Mouse (Mus musculus): ENCODE measurements around the gene Pip4k2c. TPM values are rescaled to one million over a fixed set of nuclear protein-coding genes. Genes with fewer than 3 reads are reported as not detected.
A peak's percentile ranks its signal among the peaks of the same experiment; 100 is the strongest.

Pip4k2c gene
- polyA plus RNA-seq, 1 experiment from 2014 or later = 20.3 TPM

GRCm38 (mm10) chr10:127231741-127232140, 20.4 kb upstream of the Pip4k2c start:
- H3K4me3 ChIP-seq (ENCODE audit: low read depth, low read length) = no peak overlapping the region
- DNase-seq (ENCODE audit: low spot score) = no peak
- H3K9me3 ChIP-seq (ENCODE audit: control insufficient read depth, low read length) = no peaks in the 10 kb centered on the region
- H3K4me2 ChIP-seq (ENCODE audit: low read depth, severe bottlenecking) = no peak overlapping the region
- ATAC-seq (ENCODE audit: insufficient number of reproducible peaks, low FRiP score, low TSS enrichment, low read depth) = no peak
- WGBS = 86% methylated on average over 14 of the region's 14 CpGs
- no peaks in the 10 kb centered on the region for H3K27me3 ChIP-seq (ENCODE audit: control insufficient read depth, insufficient read depth, low read length)
- no peaks in the 10 kb centered on the region for H3K4me1 ChIP-seq (ENCODE audit: control insufficient read depth, insufficient read depth, low read length)
- no peak overlapping the region for H3K9ac ChIP-seq (ENCODE audit: low read length)
- H3K27ac ChIP-seq (replicated peaks; ENCODE audit: low read depth, low read length) = no peak overlapping the region
- no peaks in the 10 kb centered on the region for H3K36me3 ChIP-seq (ENCODE audit: control insufficient read depth, insufficient read depth, low read length)

DNA sequence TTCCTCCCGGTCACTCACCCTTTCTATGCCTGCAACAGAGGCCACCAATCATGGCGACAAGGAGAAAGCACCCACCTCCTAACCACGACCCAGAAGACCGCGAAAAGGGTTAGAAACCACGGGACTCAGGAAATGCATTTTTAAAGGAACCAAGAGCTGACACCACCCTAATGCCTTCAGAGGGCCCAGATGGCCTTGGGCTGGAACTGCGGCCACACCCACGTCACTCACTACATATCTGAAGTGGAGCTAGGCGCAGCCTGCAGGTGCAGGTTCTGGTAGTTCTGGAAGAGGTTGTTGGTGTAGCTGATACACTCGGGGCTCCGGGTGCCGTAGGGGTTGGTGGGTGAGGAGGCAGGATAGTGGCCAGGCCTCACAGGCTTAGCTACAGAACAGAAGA, 19.3 kb upstream of the Pip4k2c start:
- H3K36me3 ChIP-seq (ENCODE audit: control insufficient read depth, insufficient read depth, low read length) = no peaks in the 10 kb centered on the region
- ATAC-seq (ENCODE audit: insufficient number of reproducible peaks, low FRiP score, low TSS enrichment, low read depth) (no peak), DNase-seq (ENCODE audit: low spot score) (no peak)
- WGBS = 88% methylated on average over 12 of the region's 12 CpGs
- no peaks in the 10 kb centered on the region for H3K27me3 ChIP-seq (ENCODE audit: control insufficient read depth, insufficient read depth, low read length)
- H3K4me2 ChIP-seq (ENCODE audit: low read depth, severe bottlenecking) = no peak overlapping the region
- no peaks in the 10 kb centered on the region; the same call in 1 of the 2 replicates for H3K4me1 ChIP-seq (ENCODE audit: control insufficient read depth, insufficient read depth, low read length)
- no peaks in the 10 kb centered on the region for H3K9me3 ChIP-seq (ENCODE audit: control insufficient read depth, low read length)
- H3K9ac ChIP-seq (ENCODE audit: low read length) = no peak overlapping the region
- no peak overlapping the region for H3K4me3 ChIP-seq (ENCODE audit: low read depth, low read length)
- no peak overlapping the region for H3K27ac ChIP-seq (replicated peaks; ENCODE audit: low read depth, low read length)

DNA sequence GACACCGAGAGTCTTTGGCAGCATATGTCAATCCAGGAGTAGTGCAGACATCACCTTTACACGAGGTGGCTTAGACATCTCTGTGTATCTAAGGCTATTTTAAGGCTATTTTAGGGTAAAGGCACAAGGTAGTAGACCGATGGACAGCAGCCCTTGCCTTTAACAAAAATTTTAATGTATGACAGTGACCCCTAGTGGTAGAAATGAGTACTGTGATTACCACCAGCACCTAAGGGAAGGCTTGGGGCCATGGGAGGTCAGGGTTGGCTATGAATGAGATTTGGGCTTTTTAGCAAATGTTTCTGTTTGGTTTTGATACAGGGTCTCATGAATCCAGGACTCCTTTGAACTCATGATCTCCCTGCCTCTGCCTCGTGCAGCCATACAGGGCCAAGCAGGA, 17.5 kb upstream of the Pip4k2c start:
- Histone ChIP-seq H3K36me3 (ENCODE audit: control insufficient read depth, insufficient read depth, low read length) (no peaks in the 10 kb centered on the region), H3K27ac (replicated peaks; ENCODE audit: low read depth, low read length) (no peak overlapping the region), H3K27me3 (ENCODE audit: control insufficient read depth, insufficient read depth, low read length) (no peaks in the 10 kb centered on the region), H3K4me2 (ENCODE audit: low read depth, severe bottlenecking) (no peak overlapping the region), H3K9ac (ENCODE audit: low read length) (no peak overlapping the region), H3K4me1 (ENCODE audit: control insufficient read depth, insufficient read depth, low read length) (no peaks in the 10 kb centered on the region; the same call in 1 of the 2 replicates), H3K9me3 (ENCODE audit: control insufficient read depth, low read length) (no peaks in the 10 kb centered on the region), H3K4me3 (ENCODE audit: low read depth, low read length) (no peak overlapping the region)
- WGBS = 19% methylated on average over 4 of the region's 4 CpGs
- ATAC-seq (ENCODE audit: insufficient number of reproducible peaks, low FRiP score, low TSS enrichment, low read depth) = 0 out of 2 replicates have a peak, but pooled peaks have one; percentile 20
- peak; percentile 51 for DNase-seq (ENCODE audit: low spot score)

GRCm38 (mm10) chr10:127227163-127227562, 15.8 kb upstream of the Pip4k2c start:
- no peak overlapping the region for H3K4me2 ChIP-seq (ENCODE audit: low read depth, severe bottlenecking)
- no peaks in the 10 kb centered on the region; the same call in 1 of the 2 replicates for H3K4me1 ChIP-seq (ENCODE audit: control insufficient read depth, insufficient read depth, low read length)
- H3K36me3 ChIP-seq (ENCODE audit: control insufficient read depth, insufficient read depth, low read length) = no peaks in the 10 kb centered on the region
- no peak for ATAC-seq (ENCODE audit: insufficient number of reproducible peaks, low FRiP score, low TSS enrichment, low read depth)
- H3K27ac ChIP-seq (replicated peaks; ENCODE audit: low read depth, low read length) = no peak overlapping the region
- H3K27me3 ChIP-seq (ENCODE audit: control insufficient read depth, insufficient read depth, low read length) = no peaks in the 10 kb centered on the region
- peak overlapping the region; percentile 27; the same call in 1 of the 2 replicates for H3K9ac ChIP-seq (ENCODE audit: low read length)
- WGBS = 85% methylated on average over 8 of the region's 8 CpGs
- no peak for DNase-seq (ENCODE audit: low spot score)
- H3K4me3 ChIP-seq (ENCODE audit: low read depth, low read length) = no peak overlapping the region
- no peaks in the 10 kb centered on the region for H3K9me3 ChIP-seq (ENCODE audit: control insufficient read depth, low read length)

- Histone ChIP-seq H3K9me3 (ENCODE audit: control insufficient read depth, low read length) (no peaks in the 10 kb centered on the region), H3K4me1 (ENCODE audit: control insufficient read depth, insufficient read depth, low read length) (no peaks in the 10 kb centered on the region; the same call in 1 of the 2 replicates), H3K4me2 (ENCODE audit: low read depth, severe bottlenecking) (no peak overlapping the region), H3K27ac (replicated peaks; ENCODE audit: low read depth, low read length) (no peak overlapping the region), H3K9ac (ENCODE audit: low read length) (no peak overlapping the region), H3K4me3 (ENCODE audit: low read depth, low read length) (no peak overlapping the region), H3K36me3 (ENCODE audit: control insufficient read depth, insufficient read depth, low read length) (no peaks in the 10 kb centered on the region), H3K27me3 (ENCODE audit: control insufficient read depth, insufficient read depth, low read length) (no peaks in the 10 kb centered on the region)
- ATAC-seq (ENCODE audit: insufficient number of reproducible peaks, low FRiP score, low TSS enrichment, low read depth) (no peak), DNase-seq (ENCODE audit: low spot score) (no peak)
- 68% methylated on average over 8 of the region's 8 CpGs for WGBS
Measured at GRCm38 (mm10) chr10:127226318-127226895, 15.0 kb upstream of the Pip4k2c start.

DNA sequence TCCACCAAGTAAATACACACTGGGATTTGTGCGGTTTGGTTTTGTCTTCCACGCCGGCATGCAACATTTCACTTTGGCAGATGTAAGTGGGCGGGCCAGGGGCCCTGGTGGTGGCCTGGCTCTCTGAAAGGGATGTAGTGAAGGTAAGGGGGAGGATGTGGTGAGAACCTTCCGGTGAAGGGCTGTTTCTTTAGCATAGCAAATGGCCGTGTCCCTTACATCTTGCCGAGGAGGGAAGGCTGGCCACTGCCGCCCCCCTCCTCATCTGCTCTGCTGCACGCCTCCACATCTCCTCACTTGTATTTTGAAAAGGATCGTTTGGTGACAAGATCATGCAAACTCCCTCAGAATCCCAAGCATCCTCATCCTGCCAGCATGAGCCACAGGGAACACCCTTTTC, 14.3 kb upstream of the Pip4k2c start:
- no peak overlapping the region for H3K9ac ChIP-seq (ENCODE audit: low read length)
- 21% methylated on average over 10 of the region's 10 CpGs for WGBS
- DNase-seq (ENCODE audit: low spot score) = no peak

GRCm38 (mm10) chr10:127225213-127225612, 13.8 kb upstream of the Pip4k2c start:
- WGBS = 53% methylated on average over 6 of the region's 6 CpGs
- Histone ChIP-seq H3K9me3 (ENCODE audit: control insufficient read depth, low read length) (no peaks in the 10 kb centered on the region), H3K36me3 (ENCODE audit: control insufficient read depth, insufficient read depth, low read length) (no peaks in the 10 kb centered on the region), H3K4me1 (ENCODE audit: control insufficient read depth, insufficient read depth, low read length) (no peaks in the 10 kb centered on the region; the same call in 1 of the 2 replicates), H3K27me3 (ENCODE audit: control insufficient read depth, insufficient read depth, low read length) (no peaks in the 10 kb centered on the region), H3K4me2 (ENCODE audit: low read depth, severe bottlenecking) (no peak overlapping the region), H3K9ac (ENCODE audit: low read length) (no peak overlapping the region), H3K4me3 (ENCODE audit: low read depth, low read length) (no peak overlapping the region), H3K27ac (replicated peaks; ENCODE audit: low read depth, low read length) (no peak overlapping the region)
- DNase-seq (ENCODE audit: low spot score) (no peak), ATAC-seq (ENCODE audit: insufficient number of reproducible peaks, low FRiP score, low TSS enrichment, low read depth) (no peak)

More for the DNA sequence above, 14.3 kb upstream of the Pip4k2c start:
- no peak for ATAC-seq (ENCODE audit: insufficient number of reproducible peaks, low FRiP score, low TSS enrichment, low read depth)
- Histone ChIP-seq H3K36me3 (ENCODE audit: control insufficient read depth, insufficient read depth, low read length) (no peaks in the 10 kb centered on the region), H3K9me3 (ENCODE audit: control insufficient read depth, low read length) (no peaks in the 10 kb centered on the region), H3K4me3 (ENCODE audit: low read depth, low read length) (no peak overlapping the region), H3K27me3 (ENCODE audit: control insufficient read depth, insufficient read depth, low read length) (no peaks in the 10 kb centered on the region), H3K4me2 (ENCODE audit: low read depth, severe bottlenecking) (no peak overlapping the region), H3K4me1 (ENCODE audit: control insufficient read depth, insufficient read depth, low read length) (no peaks in the 10 kb centered on the region; the same call in 1 of the 2 replicates), H3K27ac (replicated peaks; ENCODE audit: low read depth, low read length) (no peak overlapping the region)

DNA sequence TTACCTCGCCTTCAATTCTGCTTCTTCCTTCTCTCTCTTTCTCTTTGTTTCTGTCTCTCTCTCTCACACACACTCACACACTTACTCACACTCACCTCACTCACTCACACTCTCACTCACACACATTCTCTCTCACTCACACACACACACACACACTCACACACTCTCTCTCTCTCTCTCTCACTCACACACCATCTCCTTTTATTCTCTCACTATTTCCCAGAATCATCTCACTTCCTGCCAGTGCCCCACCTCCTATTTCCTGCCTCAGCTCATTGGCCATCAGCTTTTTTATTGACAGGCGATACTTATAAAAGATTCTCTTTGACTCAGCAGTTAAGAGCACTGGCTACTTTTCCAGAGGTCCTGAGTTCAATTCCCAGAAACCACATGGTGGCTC, 7.0 kb upstream of the Pip4k2c start:
- no peaks in the 10 kb centered on the region for H3K36me3 ChIP-seq (ENCODE audit: control insufficient read depth, insufficient read depth, low read length)
- no peak overlapping the region for H3K27ac ChIP-seq (replicated peaks; ENCODE audit: low read depth, low read length)
- no peaks in the 10 kb centered on the region for H3K4me1 ChIP-seq (ENCODE audit: control insufficient read depth, insufficient read depth, low read length)
- WGBS = 86% methylated on average over 2 of the region's 2 CpGs
- H3K4me3 ChIP-seq (ENCODE audit: low read depth, low read length) = no peak overlapping the region
- no peak for DNase-seq (ENCODE audit: low spot score)
- no peak overlapping the region for H3K9ac ChIP-seq (ENCODE audit: low read length)
- no peaks in the 10 kb centered on the region for H3K9me3 ChIP-seq (ENCODE audit: control insufficient read depth, low read length)
- ATAC-seq (ENCODE audit: insufficient number of reproducible peaks, low FRiP score, low TSS enrichment, low read depth) = no peak
- no peaks in the 10 kb centered on the region for H3K27me3 ChIP-seq (ENCODE audit: control insufficient read depth, insufficient read depth, low read length)
- no peak overlapping the region for H3K4me2 ChIP-seq (ENCODE audit: low read depth, severe bottlenecking)

DNA sequence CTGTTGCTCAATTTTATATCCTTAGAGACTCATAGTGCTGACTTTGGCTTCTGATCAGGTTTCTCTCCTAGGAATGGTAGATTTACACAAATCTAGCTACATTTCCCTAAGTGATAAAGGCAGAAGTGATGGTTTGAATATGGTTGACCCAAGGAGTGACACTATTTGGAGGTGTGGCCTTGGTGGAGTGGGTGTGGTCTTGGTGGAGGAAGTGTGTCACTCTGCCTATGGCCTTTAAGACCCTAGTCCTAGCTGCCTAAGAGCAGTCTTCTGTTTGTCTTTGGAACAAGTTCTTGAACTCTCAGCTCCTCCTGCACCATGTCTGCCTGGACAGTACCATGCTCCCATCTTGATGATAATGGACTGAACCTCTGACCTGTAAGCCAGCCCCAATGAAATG, 5.8 kb upstream of the Pip4k2c start:
- no peak overlapping the region for H3K4me3 ChIP-seq (ENCODE audit: low read depth, low read length)
- no peak for DNase-seq (ENCODE audit: low spot score)

More for the DNA sequence above, 5.8 kb upstream of the Pip4k2c start:
- H3K4me2 ChIP-seq (ENCODE audit: low read depth, severe bottlenecking) = no peak overlapping the region
- no peaks in the 10 kb centered on the region for H3K9me3 ChIP-seq (ENCODE audit: control insufficient read depth, low read length)
- H3K27me3 ChIP-seq (ENCODE audit: control insufficient read depth, insufficient read depth, low read length) = no peaks in the 10 kb centered on the region
- H3K27ac ChIP-seq (replicated peaks; ENCODE audit: low read depth, low read length) = no peak overlapping the region
- ATAC-seq (ENCODE audit: insufficient number of reproducible peaks, low FRiP score, low TSS enrichment, low read depth) = no peak
- H3K4me1 ChIP-seq (ENCODE audit: control insufficient read depth, insufficient read depth, low read length) = no peaks in the 10 kb centered on the region
- no peaks in the 10 kb centered on the region for H3K36me3 ChIP-seq (ENCODE audit: control insufficient read depth, insufficient read depth, low read length)
- H3K9ac ChIP-seq (ENCODE audit: low read length) = no peak overlapping the region

Measured in limb, embryonic 11.5 days (tissue).